Mouse (Mus musculus) CH12.LX (cell line): ENCODE results near the gene Cacna1a.

Experiments used
- CHD2 ChIP-seq: IDR thresholded peaks from 2 replicates; pipeline ENCODE4 v1.6.1; 2011; ENCODE audit warnings: low read length, improper control_type of control experiment
- CTCF ChIP-seq, 2 experiments: IDR thresholded peaks in 1 of 2; conservative IDR thresholded peaks in 1 of 2; 2 replicates each; pipeline ENCODE4 v1.5.1; 2011 to 2012; ENCODE audit warnings: low read depth in 2 of 2, low read length in 2 of 2, improper control_type of control experiment in 1 of 2, inconsistent platforms in 1 of 2, mild to moderate bottlenecking in 1 of 2, moderate library complexity in 1 of 2
- KAT2A ChIP-seq: IDR thresholded peaks from 2 replicates; pipeline ENCODE4 v1.6.1; 2012; ENCODE audit warnings: low read length, improper control_type of control experiment, inconsistent platforms; ENCODE audit not compliant: insufficient replicate concordance
- MAFK ChIP-seq: IDR thresholded peaks from 2 replicates; pipeline ENCODE4 v1.6.1; 2011; ENCODE audit warnings: low read length, improper control_type of control experiment; ENCODE audit not compliant: insufficient replicate concordance
- MAX ChIP-seq: IDR thresholded peaks from 2 replicates; pipeline ENCODE4 v1.6.1; 2011; ENCODE audit warnings: low read length, improper control_type of control experiment
- NRF1 ChIP-seq: IDR thresholded peaks from 2 replicates; pipeline ENCODE4 v1.6.1; 2014; ENCODE audit warnings: low read depth, mild to moderate bottlenecking, inconsistent platforms, low read length, improper control_type of control experiment, moderate library complexity
- POLR2A ChIP-seq: IDR thresholded peaks from 2 replicates; pipeline ENCODE4 v1.6.1; 2011; ENCODE audit warnings: low read depth, mild to moderate bottlenecking, improper control_type of control experiment, low read length
- RAD21 ChIP-seq: IDR thresholded peaks from 2 replicates; pipeline ENCODE4 v1.6.1; 2011; ENCODE audit warnings: low read depth, mild to moderate bottlenecking, low read length, improper control_type of control experiment, moderate library complexity
- SIN3A ChIP-seq: IDR thresholded peaks from 2 replicates; pipeline ENCODE4 v1.6.1; 2012; ENCODE audit warnings: low read length, improper control_type of control experiment, inconsistent platforms
- ZKSCAN1 ChIP-seq: IDR thresholded peaks from 2 replicates; pipeline ENCODE4 v1.6.1; 2012; ENCODE audit warnings: low read depth, inconsistent platforms, low read length, improper control_type of control experiment, borderline replicate concordance
- ZNF384 ChIP-seq: IDR thresholded peaks from 2 replicates; pipeline ENCODE4 v1.6.1; 2012; ENCODE audit warnings: low read depth, low read length, improper control_type of control experiment, inconsistent platforms

DNA sequence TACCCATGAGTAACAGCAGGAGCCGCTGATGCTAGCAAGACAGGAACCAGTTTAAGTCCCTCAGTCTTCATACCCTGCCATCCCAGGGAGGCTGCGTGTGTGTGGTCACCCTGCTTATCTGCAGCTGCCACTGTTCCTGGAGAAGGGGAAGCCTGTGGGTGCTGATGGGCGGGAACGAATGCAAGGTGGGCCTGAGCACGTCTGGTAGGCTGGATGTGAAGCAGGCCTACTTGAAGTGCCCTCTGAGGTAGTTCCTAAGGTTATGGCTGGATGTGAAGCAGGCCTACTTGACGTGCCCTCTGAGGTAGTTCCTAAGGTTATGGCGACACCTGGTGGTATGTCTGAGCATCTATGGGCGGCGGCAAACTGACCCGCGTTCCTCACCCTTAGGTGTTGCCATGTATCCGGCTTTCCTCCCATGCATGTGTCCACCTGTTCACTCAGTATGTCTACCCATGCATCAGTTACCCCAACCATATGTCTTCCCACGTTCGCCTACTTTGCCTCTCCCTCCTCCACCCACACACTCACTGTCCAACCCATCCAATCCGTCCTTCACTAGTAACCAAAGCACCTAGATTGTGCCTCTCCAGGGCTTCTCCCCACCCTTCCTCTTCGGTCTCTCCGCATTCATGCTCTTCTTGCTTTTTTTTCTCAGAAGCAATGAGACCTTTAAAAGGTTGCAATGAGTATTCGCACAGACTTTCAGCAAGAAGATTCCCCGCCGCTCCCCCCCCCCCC lies 30.4 kb upstream of the Cacna1a start:
- TF ChIP-seq CTCF (conservative IDR thresholded peaks at IDR 0.05 in 1 of 2, IDR thresholded peaks at IDR 0.05 in 1 of 2; ENCODE audit: low read depth in 2 of 2, low read length in 2 of 2): peak; percentile 82 to 92
- TF ChIP-seq ZKSCAN1: no peak
- no peak for TF ChIP-seq MAX
- no peak for TF ChIP-seq POLR2A
- TF ChIP-seq ZNF384: no peak
- TF ChIP-seq SIN3A: no peak
- TF ChIP-seq CHD2: no peak
- TF ChIP-seq KAT2A: no peak
- peak; percentile 10; the same call in 1 of the 2 replicates for TF ChIP-seq NRF1
- no peak for TF ChIP-seq MAFK
- peak; percentile 97 for TF ChIP-seq RAD21
